Mouse (Mus musculus): ENCODE measurements at regions not wholly inside any gene's neighbourhood (a gene's known extent, or its start where the extent isn't known, plus 50 kb on each side); places are given as distances from the start of the nearest gene placed in this dataset.

- no peak for DNase-seq
Observed at GRCm38 (mm10) chr10:37364506-37364905, 225.8 kb upstream of the Marcks start.

- no peak for DNase-seq
Observed at GRCm38 (mm10) chr10:37360985-37361384, 222.3 kb upstream of the Marcks start.

- no peak for DNase-seq
Observed at GRCm38 (mm10) chr10:37358900-37359299, 220.2 kb upstream of the Marcks start.

- DNase-seq: no peak
Observed at GRCm38 (mm10) chr10:37358334-37358733, 219.6 kb upstream of the Marcks start.

GRCm38 (mm10) chr10:37357304-37358060 is 218.8 kb upstream of the Marcks start:
- no peak for DNase-seq

GRCm38 (mm10) chr10:37349261-37349660 is 210.5 kb upstream of the Marcks start:
- DNase-seq: no peak

GRCm38 (mm10) chr10:37348416-37348815 is 209.7 kb upstream of the Marcks start:
- no peak for DNase-seq

GRCm38 (mm10) chr10:37347661-37348060 is 208.9 kb upstream of the Marcks start:
- DNase-seq: no peak

- peak; percentile 36 for DNase-seq
Observed at GRCm38 (mm10) chr10:37342675-37343074, 204.0 kb upstream of the Marcks start.

GRCm38 (mm10) chr10:37339658-37340057 is 200.9 kb upstream of the Marcks start:
- no peak for DNase-seq

GRCm38 (mm10) chr10:37338073-37338912 is 199.6 kb upstream of the Marcks start:
- DNase-seq: no peak

- DNase-seq: no peak
Observed at GRCm38 (mm10) chr10:37337172-37337620, 198.5 kb upstream of the Marcks start.

- DNase-seq: no peak
Observed at GRCm38 (mm10) chr10:37335148-37335547, 196.4 kb upstream of the Marcks start.

- no peak for DNase-seq
Observed at GRCm38 (mm10) chr10:37326168-37326534, 187.4 kb upstream of the Marcks start.

- DNase-seq: no peak
Observed at GRCm38 (mm10) chr10:37325514-37326167, 186.9 kb upstream of the Marcks start.

GRCm38 (mm10) chr10:37323689-37324088 is 185.0 kb upstream of the Marcks start:
- no peak for DNase-seq

GRCm38 (mm10) chr10:37322809-37323208 is 184.1 kb upstream of the Marcks start:
- no peak for DNase-seq

- no peak for DNase-seq
Observed at GRCm38 (mm10) chr10:37322310-37322709, 183.6 kb upstream of the Marcks start.

GRCm38 (mm10) chr10:37321171-37321570 is 182.5 kb upstream of the Marcks start:
- no peak for DNase-seq

- DNase-seq: no peak
Observed at GRCm38 (mm10) chr10:37319746-37320430, 181.2 kb upstream of the Marcks start.

GRCm38 (mm10) chr10:37316701-37317100 is 178.0 kb upstream of the Marcks start:
- no peak for DNase-seq

- DNase-seq: no peak
Observed at GRCm38 (mm10) chr10:37315804-37316203, 177.1 kb upstream of the Marcks start.
